In genomic region chr19:4793281-4793830, GRCm38 (mm10) we compare ENCODE assay signal across 8 mouse cellular contexts. TPM values are rescaled to one million over a fixed set of nuclear protein-coding genes. Genes with fewer than 3 reads are reported as not detected.
A peak's percentile ranks its signal among the peaks of the same experiment; 100 is the strongest.
DNase-seq lines count a peak whose midpoint lies in the region; ATAC-seq and TF ChIP-seq lines count a peak whose summit lies in the region.

No protein-coding gene starts in this region.

- H3K36me3 ChIP-seq in heart, adult 2 months (ENCODE audit: control insufficient read depth, insufficient read depth, low read length): peaks cover 31% of the 10 kb centered on the region
- peaks cover 77% of the 10 kb centered on the region for H3K36me3 ChIP-seq in E14TG2a.4 (ENCODE audit: insufficient read depth, low read length)
- H3K36me3 ChIP-seq in forebrain, embryonic 13.5 days (ENCODE audit: poor library complexity, severe bottlenecking): peaks cover 38% of the 10 kb centered on the region
- peaks cover 54% of the 10 kb centered on the region for H3K36me3 ChIP-seq in liver, embryonic 13.5 days

- H3K9me3 ChIP-seq in E14TG2a.4 (ENCODE audit: low read length): no peaks in the 10 kb centered on the region
- no peaks in the 10 kb centered on the region for H3K9me3 ChIP-seq in forebrain, embryonic 13.5 days (replicated peaks)
- H3K9me3 ChIP-seq in liver, embryonic 13.5 days (replicated peaks): no peaks in the 10 kb centered on the region

- peak; percentile 48 for ATAC-seq in forebrain, embryonic 13.5 days
- ATAC-seq in liver, embryonic 13.5 days (ENCODE audit: low read depth): peak; percentile 34
- no peak for ATAC-seq in CD4-positive, CD25-positive, alpha-beta regulatory T cell, adult 4 months

- peaks cover 4% of the 10 kb centered on the region for H3K4me1 ChIP-seq in heart, adult 2 months (ENCODE audit: control insufficient read depth, insufficient read depth, low read length)
- peaks cover 86% of the 10 kb centered on the region for H3K4me1 ChIP-seq in E14TG2a.4 (replicated peaks; ENCODE audit: low read depth, low read length)
- H3K4me1 ChIP-seq in forebrain, embryonic 13.5 days: peaks cover 51% of the 10 kb centered on the region
- H3K4me1 ChIP-seq in liver, embryonic 13.5 days (replicated peaks): peaks cover 68% of the 10 kb centered on the region

- no peak for TF ChIP-seq CTCF in heart, adult 2 months (IDR thresholded peaks at IDR 0.05)
- TF ChIP-seq CTCF in E14TG2a.4 (conservative IDR thresholded peaks at IDR 0.05; ENCODE audit: low read length): no peak

- peak overlapping the region; percentile 80 for H3K4me2 ChIP-seq in forebrain, embryonic 13.5 days
- peak overlapping the region; percentile 93 for H3K4me2 ChIP-seq in liver, embryonic 13.5 days

- no peak for DNase-seq in heart, adult 2 months
- DNase-seq in heart, adult 18-20 months: no peak
- no peak for DNase-seq in liver, embryonic 13.5 days
- DNase-seq in layer of hippocampus, adult 9-11 months: no peak
- no peak for DNase-seq in spleen, adult 18-20 months

- H3K9ac ChIP-seq in heart, adult 2 months (ENCODE audit: low read depth, low read length): peak overlapping the region; percentile 60
- H3K9ac ChIP-seq in forebrain, embryonic 13.5 days: peak overlapping the region; percentile 76
- H3K9ac ChIP-seq in liver, embryonic 13.5 days: peak overlapping the region; percentile 81

- H3K27me3 ChIP-seq in heart, adult 2 months (ENCODE audit: control insufficient read depth, insufficient read depth, low read length): no peaks in the 10 kb centered on the region
- H3K27me3 ChIP-seq in E14TG2a.4 (ENCODE audit: insufficient read depth, low read length): no peaks in the 10 kb centered on the region
- no peaks in the 10 kb centered on the region for H3K27me3 ChIP-seq in forebrain, embryonic 13.5 days
- no peaks in the 10 kb centered on the region for H3K27me3 ChIP-seq in liver, embryonic 13.5 days

- peaks cover 8% of the 10 kb centered on the region for H3K79me2 ChIP-seq in heart, adult 2 months (replicated peaks; ENCODE audit: control insufficient read depth, insufficient read depth, low read length)

- peak overlapping the region; percentile 97 for H3K4me3 ChIP-seq in heart, adult 2 months
- peak overlapping the region; percentile 89 for H3K4me3 ChIP-seq in E14TG2a.4 (replicated peaks; ENCODE audit: low read length)
- peak overlapping the region; percentile 70 for H3K4me3 ChIP-seq in forebrain, embryonic 13.5 days
- peak overlapping the region; percentile 86 for H3K4me3 ChIP-seq in liver, embryonic 13.5 days (replicated peaks)

- peak overlapping the region; percentile 84 for H3K27ac ChIP-seq in heart, adult 2 months
- H3K27ac ChIP-seq in forebrain, embryonic 13.5 days: peak overlapping the region; percentile 82
- peak overlapping the region; percentile 89 for H3K27ac ChIP-seq in liver, embryonic 13.5 days

- WGBS in heart, adult 2 months: under 1% methylated on average over 16 of the region's 16 CpGs
- 2% methylated on average over 16 of the region's 16 CpGs for WGBS in forebrain, embryonic 13.5 days
- 0% methylated on average over 16 of the region's 16 CpGs for WGBS in liver, embryonic 13.5 days (ENCODE audit: insufficient replicate concordance)

- TF ChIP-seq POLR2A in heart, adult 2 months (IDR thresholded peaks at IDR 0.05; ENCODE audit: insufficient read depth, low read depth, low read length): no peak; the same call in 1 of the 2 replicates

- no peak for TF ChIP-seq EP300 in heart, adult 2 months (IDR thresholded peaks at IDR 0.05; ENCODE audit: insufficient read depth, low read depth, low read length)

- intact Hi-C loops in heart, adult 2 months (cut with DNase I): loop anchor here (5.0 kb wide), 1 partner anchor 36 kb away; the partner anchor contains the start of gene Rbm4b

RNA-seq across cellular contexts. Expression of gene Rbm4, which starts 0.3 kb away (rescaled TPM):
- 10 to 100 TPM; 39.4 to 46.3 TPM for total RNA-seq in heart, adult 2 months (2021)
- 39.2 and 63.1 TPM in 2 replicates for polyA plus RNA-seq in heart, adult 2 months (2012; rRNA removed)
- total RNA-seq in heart, adult 18-20 months (2021): 10 to 100 TPM; 38.8 to 43.3 TPM
- 103 TPM in 2 replicates for polyA plus RNA-seq in forebrain, embryonic 13.5 days (2015; fragmentation: Nextera tagmentation; extraction: Ambion mirVana)
- 26.0 and 26.5 TPM in 2 replicates for polyA plus RNA-seq in liver, embryonic 13.5 days (2015; fragmentation: Nextera tagmentation; extraction: Ambion mirVana)
- polyA plus RNA-seq in CD4-positive, CD25-positive, alpha-beta regulatory T cell, adult 4 months (2017; shearing (Covaris generic)): 10 to 100 TPM; 27.9 to 49.0 TPM

RNA-seq across cellular contexts. Expression of gene Gm21992, which starts 18.1 kb away (rescaled TPM):
- 10 to 100 TPM in 1 of 2 experiments, 1 to 10 TPM in 1; 8.0 to 16.9 TPM for total RNA-seq in heart, adult 2 months (2021)
- 9.3 and 18.4 TPM in 2 replicates for polyA plus RNA-seq in heart, adult 2 months (2012; rRNA removed)
- 10 to 100 TPM; 15.4 to 19.4 TPM for total RNA-seq in heart, adult 18-20 months (2021)
- polyA plus RNA-seq in forebrain, embryonic 13.5 days (2015; fragmentation: Nextera tagmentation; extraction: Ambion mirVana): 43.0 and 47.4 TPM in 2 replicates
- 18.5 and 20.7 TPM in 2 replicates for polyA plus RNA-seq in liver, embryonic 13.5 days (2015; fragmentation: Nextera tagmentation; extraction: Ambion mirVana)
- polyA plus RNA-seq in CD4-positive, CD25-positive, alpha-beta regulatory T cell, adult 4 months (2017; shearing (Covaris generic)): 10 to 100 TPM; 29.3 to 43.9 TPM

RNA-seq across cellular contexts. Expression of gene Rbm14, which starts 18.1 kb away (rescaled TPM):
- total RNA-seq in heart, adult 2 months (2021): 10 to 100 TPM; 19.5 to 25.4 TPM
- 16.2 and 17.2 TPM in 2 replicates for polyA plus RNA-seq in heart, adult 2 months (2012; rRNA removed)
- total RNA-seq in heart, adult 18-20 months (2021): 10 to 100 TPM; 16.6 to 17.9 TPM
- 88.3 and 95.3 TPM in 2 replicates for polyA plus RNA-seq in forebrain, embryonic 13.5 days (2015; fragmentation: Nextera tagmentation; extraction: Ambion mirVana)
- 38.6 and 49.4 TPM in 2 replicates for polyA plus RNA-seq in liver, embryonic 13.5 days (2015; fragmentation: Nextera tagmentation; extraction: Ambion mirVana)
- 10 to 100 TPM; 22.1 to 53.5 TPM for polyA plus RNA-seq in CD4-positive, CD25-positive, alpha-beta regulatory T cell, adult 4 months (2017; shearing (Covaris generic))

RNA-seq across cellular contexts. Expression of gene Rbm4b, which starts 37.1 kb away (rescaled TPM):
- 1 to 10 TPM; 6.3 to 6.5 TPM for total RNA-seq in heart, adult 2 months (2021)
- 5.1 and 6.9 TPM in 2 replicates for polyA plus RNA-seq in heart, adult 2 months (2012; rRNA removed)
- total RNA-seq in heart, adult 18-20 months (2021): 1 to 10 TPM; 7.8 to 8.6 TPM
- 188 and 192 TPM in 2 replicates for polyA plus RNA-seq in forebrain, embryonic 13.5 days (2015; fragmentation: Nextera tagmentation; extraction: Ambion mirVana)
- polyA plus RNA-seq in liver, embryonic 13.5 days (2015; fragmentation: Nextera tagmentation; extraction: Ambion mirVana): 14.6 and 17.5 TPM in 2 replicates
- polyA plus RNA-seq in CD4-positive, CD25-positive, alpha-beta regulatory T cell, adult 4 months (2017; shearing (Covaris generic)): 100 to 1,000 TPM; 105 to 151 TPM

RNA-seq across cellular contexts. Expression of gene Ccs, which starts 45.8 kb away (rescaled TPM):
- total RNA-seq in heart, adult 2 months (2021): 10 to 100 TPM; 23.1 to 28.5 TPM
- polyA plus RNA-seq in heart, adult 2 months (2012; rRNA removed): 26.3 and 27.3 TPM in 2 replicates
- 10 to 100 TPM; 30.0 to 30.6 TPM for total RNA-seq in heart, adult 18-20 months (2021)
- 42.0 and 47.0 TPM in 2 replicates for polyA plus RNA-seq in forebrain, embryonic 13.5 days (2015; fragmentation: Nextera tagmentation; extraction: Ambion mirVana)
- 40.7 and 41.2 TPM in 2 replicates for polyA plus RNA-seq in liver, embryonic 13.5 days (2015; fragmentation: Nextera tagmentation; extraction: Ambion mirVana)
- 100 to 1,000 TPM; 137 to 175 TPM for polyA plus RNA-seq in CD4-positive, CD25-positive, alpha-beta regulatory T cell, adult 4 months (2017; shearing (Covaris generic))
